Mouse (Mus musculus) MEL (cell line): ENCODE measurements around the gene Slc25a23. TPM values are rescaled to one million over a fixed set of nuclear protein-coding genes. Genes with fewer than 3 reads are reported as not detected.

ENCODE experiments used
- DNase-seq: peaks from one replicate; pipeline ENCODE4 v3.0.0; 2011; ENCODE audit warnings: low read depth, low spot score
- H3K27ac ChIP-seq: 2 replicates; pipeline ENCODE4 v1.5.1; 2012; ENCODE audit warnings: low read depth, mild to moderate bottlenecking, control low read depth, low read length, moderate library complexity; ENCODE audit not compliant: control insufficient read depth
- H3K27me3 ChIP-seq, 2 experiments: fragments of 150-350 bp in 1 of 2; sonication (generic) in 1 of 2; 2 replicates each; pipeline ENCODE4 v1.6.1; 2012; ENCODE audit warnings: low read length in 2 of 2, mild to moderate bottlenecking in 2 of 2, improper control_type of control experiment in 1 of 2, moderate library complexity in 1 of 2; ENCODE audit not compliant: insufficient read depth in 2 of 2, control insufficient read depth in 1 of 2
- H3K36me3 ChIP-seq, 2 experiments: 2 replicates each; pipeline ENCODE4 v1.6.1; 2012 to 2014; ENCODE audit warnings: low read length in 2 of 2, improper control_type of control experiment in 1 of 2, inconsistent platforms in 1 of 2, mild to moderate bottlenecking in 1 of 2; ENCODE audit not compliant: insufficient read depth in 2 of 2, control insufficient read depth in 1 of 2
- H3K4me1 ChIP-seq, 2 experiments: fragments of 150-350 bp in 1 of 2; sonication (generic) in 1 of 2; 2 replicates each; pipeline ENCODE4 v1.6.1; 2012; ENCODE audit warnings: low read length in 2 of 2, improper control_type of control experiment in 1 of 2, mild to moderate bottlenecking in 1 of 2; ENCODE audit not compliant: insufficient read depth in 2 of 2, control insufficient read depth in 1 of 2
- H3K4me3 ChIP-seq, 2 experiments: fragments of 150-350 bp in 1 of 2; sonication (generic) in 1 of 2; 2 replicates each; pipeline ENCODE4 v1.5.1; 2012; ENCODE audit warnings: low read depth in 2 of 2, low read length in 2 of 2, mild to moderate bottlenecking in 2 of 2, moderate library complexity in 2 of 2, control low read depth in 1 of 2, improper control_type of control experiment in 1 of 2; ENCODE audit not compliant: control insufficient read depth in 1 of 2, insufficient read depth in 1 of 2
- H3K79me2 ChIP-seq: 2 replicates; pipeline ENCODE4 v1.6.1; 2012; ENCODE audit warnings: mild to moderate bottlenecking, low read length, moderate library complexity; ENCODE audit not compliant: control insufficient read depth, poor library complexity, insufficient read depth
- H3K9ac ChIP-seq: 2 replicates; pipeline ENCODE4 v1.6.1; 2012; ENCODE audit warnings: low read depth, mild to moderate bottlenecking, control low read depth, low read length, moderate library complexity; ENCODE audit not compliant: control insufficient read depth, poor library complexity, severe bottlenecking
- H3K9me3 ChIP-seq: fragments of 150-350 bp; sonication (generic); replicated peaks from 2 replicates; pipeline ENCODE4 v1.6.1; 2012; ENCODE audit warnings: mild to moderate bottlenecking, low read length, improper control_type of control experiment, moderate library complexity; ENCODE audit not compliant: insufficient read depth
- CTCF ChIP-seq, 3 experiments: IDR thresholded peaks in 2 of 3; conservative IDR thresholded peaks in 1 of 3; 2 replicates each; pipeline ENCODE4 v1.5.1; 2011 to 2012; ENCODE audit warnings: low read length in 3 of 3, low read depth in 2 of 3, mild to moderate bottlenecking in 2 of 3, improper control_type of control experiment in 1 of 3, inconsistent platforms in 1 of 3, mixed read lengths in 1 of 3, moderate library complexity in 1 of 3; ENCODE audit not compliant: control insufficient read depth in 1 of 3, insufficient read depth in 1 of 3, poor library complexity in 1 of 3, severe bottlenecking in 1 of 3
- ELF1 ChIP-seq: IDR thresholded peaks from 2 replicates; pipeline ENCODE4 v1.6.1; 2014; ENCODE audit warnings: low read depth, mild to moderate bottlenecking, inconsistent platforms, low read length, improper control_type of control experiment, moderate library complexity
- HCFC1 ChIP-seq: IDR thresholded peaks from 2 replicates; pipeline ENCODE4 v1.6.1; 2012; ENCODE audit warnings: low read depth, mild to moderate bottlenecking, inconsistent platforms, low read length, improper control_type of control experiment, moderate library complexity
- MYC ChIP-seq: IDR thresholded peaks from 2 replicates; pipeline ENCODE4 v1.6.1; 2011; ENCODE audit warnings: low read depth, mild to moderate bottlenecking, low read length, improper control_type of control experiment, moderate library complexity
- NELFE ChIP-seq: IDR thresholded peaks from 2 replicates; pipeline ENCODE4 v1.6.1; 2011; ENCODE audit warnings: low read depth, low read length, improper control_type of control experiment
- NRF1 ChIP-seq: IDR thresholded peaks from 2 replicates; pipeline ENCODE4 v1.6.1; 2014; ENCODE audit warnings: low read depth, mild to moderate bottlenecking, inconsistent platforms, low read length, improper control_type of control experiment, moderate library complexity; ENCODE audit not compliant: poor library complexity, insufficient read depth, severe bottlenecking
- POLR2A ChIP-seq, 2 experiments: IDR thresholded peaks; 2 replicates each; pipeline ENCODE4 v1.6.1; 2011 to 2012; ENCODE audit warnings: low read length in 2 of 2, mild to moderate bottlenecking in 2 of 2, control low read depth in 1 of 2, improper control_type of control experiment in 1 of 2, low read depth in 1 of 2, moderate library complexity in 1 of 2; ENCODE audit not compliant: control insufficient read depth in 1 of 2, insufficient read depth in 1 of 2, poor library complexity in 1 of 2
- POLR2AphosphoS5 ChIP-seq: IDR thresholded peaks from 2 replicates; pipeline ENCODE4 v1.6.1; 2012; ENCODE audit warnings: low read depth, borderline replicate concordance, mild to moderate bottlenecking, inconsistent platforms, low read length, moderate library complexity, mixed read lengths
- SIN3A ChIP-seq: IDR thresholded peaks from 2 replicates; pipeline ENCODE4 v1.6.1; 2012; ENCODE audit warnings: low read length, improper control_type of control experiment, inconsistent platforms
- SMC3 ChIP-seq: IDR thresholded peaks from 2 replicates; pipeline ENCODE4 v1.6.1; 2011; ENCODE audit warnings: low read depth, low read length, improper control_type of control experiment
- UBTF ChIP-seq: IDR thresholded peaks from 2 replicates; pipeline ENCODE4 v1.6.1; 2012; ENCODE audit warnings: low read depth, mild to moderate bottlenecking, inconsistent platforms, low read length, improper control_type of control experiment, moderate library complexity, borderline replicate concordance; ENCODE audit not compliant: insufficient read depth
- polyA plus RNA-seq, 2 experiments: library from polyadenylated mRNA; stranded (reverse) in 1 of 2; unstranded in 1 of 2; fragments of >175 nt in 1 of 2; fragments of >200 nt in 1 of 2; gene quantifications; 2 replicates each; pipeline versions ENCODE4 v1.2.1 to v1.2.4; 2012; ENCODE audit warnings: low replicate concordance in 2 of 2, low read depth in 1 of 2; ENCODE audit not compliant: insufficient read length in 2 of 2, insufficient read depth in 1 of 2, missing spikeins in 1 of 2
- total RNA-seq: library from RNA; depleted of rRNA; stranded (reverse); fragments of 300-350 nt; gene quantifications from 2 replicates; pipeline ENCODE4 v1.2.3, GENCODE M21; 2012

Gene Slc25a23
- total and polyA plus RNA-seq, 3 experiments, result 4.9 to 60.8 TPM; not detected in 1

DNA sequence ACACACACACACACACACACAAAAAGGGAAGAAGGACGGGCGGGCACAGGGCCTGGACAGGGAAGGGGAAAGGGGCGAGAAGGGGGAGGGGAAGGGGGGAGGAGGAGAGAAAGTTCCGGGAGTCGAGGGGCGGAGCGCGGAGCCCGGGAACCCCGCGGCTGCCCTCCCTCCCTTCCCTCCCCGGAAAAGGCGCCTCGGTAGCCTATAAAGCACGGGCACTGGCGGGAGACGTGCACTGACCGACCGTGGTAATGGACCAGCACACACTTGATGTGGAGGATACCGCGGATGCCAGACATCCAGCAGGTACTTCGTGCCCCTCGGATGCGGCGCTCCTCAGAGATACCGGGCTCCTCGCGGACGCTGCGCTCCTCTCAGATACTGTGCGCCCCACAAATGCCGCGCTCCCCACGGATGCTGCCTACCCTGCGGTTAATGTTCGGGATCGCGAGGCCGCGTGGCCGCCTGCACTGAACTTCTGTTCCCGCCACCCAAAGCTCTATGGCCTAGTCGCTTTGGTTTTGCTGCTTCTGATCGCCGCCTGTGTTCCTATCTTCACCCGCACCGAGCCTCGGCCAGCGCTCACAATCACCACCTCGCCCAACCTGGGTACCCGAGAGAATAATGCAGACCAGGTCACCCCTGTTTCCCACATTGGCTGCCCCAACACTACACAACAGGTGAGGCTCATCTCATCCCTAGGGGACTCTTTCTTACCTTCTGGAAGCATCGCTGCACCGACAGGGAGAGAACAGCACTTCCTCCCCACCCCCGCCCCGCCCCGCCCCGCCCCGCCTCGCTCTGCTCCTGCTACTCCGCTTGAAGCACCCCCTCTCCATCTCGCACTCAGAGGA lies 45.7 kb upstream of the Slc25a23 start, which contains the start of gene Tnfsf9:
Gene Tnfsf9 (plus strand): TSS at position 145 of the 854 bp plus-strand sequence.
- peak; percentile 23; the same call in 1 of the 2 replicates for TF ChIP-seq SIN3A
- TF ChIP-seq POLR2AphosphoS5, result no peak
- 0 out of 2 replicates have a peak, but pooled peaks have one; percentile 49 for TF ChIP-seq UBTF
- TF ChIP-seq MYC, result 0 out of 2 replicates have a peak, but pooled peaks have one; percentile 23
- no peak; the same call in 1 of the 2 replicates for TF ChIP-seq HCFC1
- TF ChIP-seq ELF1, result peak; percentile 49; the same call in 1 of the 2 replicates
- TF ChIP-seq NELFE, result peak; percentile 23; the same call in 1 of the 2 replicates
- TF ChIP-seq POLR2A (IDR thresholded peaks at IDR 0.05; ENCODE audit: control insufficient read depth in 1 of 2, insufficient read depth in 1 of 2, low read depth in 1 of 2, low read length in 2 of 2, poor library complexity in 1 of 2), result peak in 1 of 2 experiments; percentile 47; a peak in 1 of 4 replicates
- DNase-seq, result peak; percentile 65
- Histone ChIP-seq H3K9ac (peak within 1 kb of the TSS; percentile 63), H3K27ac (peak within 1 kb of the TSS; percentile 44), H3K36me3 (peaks cover 0 to 23% of the 10 kb centered on the region in 2 experiments; a peak in 2 of 4 replicates), H3K9me3 (no peaks in the 10 kb centered on the region), H3K79me2 (no peaks in the 10 kb centered on the region), H3K27me3 (no peaks in the 10 kb centered on the region), H3K4me3 (peak within 1 kb of the TSS; percentile 67 to 96), H3K4me1 (peaks cover 2 to 31% of the 10 kb centered on the region in 2 experiments)

DNA sequence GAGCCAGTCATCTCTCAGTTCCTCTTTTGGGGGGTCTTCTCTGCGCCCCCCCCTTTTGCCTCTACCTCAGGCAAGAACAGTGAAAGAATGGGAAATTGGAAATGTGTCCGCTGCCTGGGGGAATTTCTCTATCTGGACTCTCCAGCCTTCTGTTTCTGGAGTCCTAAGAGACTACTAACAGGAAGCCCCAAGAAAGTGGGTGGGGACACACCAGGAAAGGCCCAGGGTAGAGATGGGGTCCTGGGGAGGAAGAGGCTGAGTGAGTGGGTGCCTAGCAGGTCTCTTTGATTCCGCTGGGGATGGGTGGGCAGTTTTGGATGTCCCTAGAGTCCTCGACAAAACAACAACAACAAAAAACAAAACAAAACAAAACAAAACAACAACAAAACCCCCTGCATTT lies 44.8 kb upstream of the Slc25a23 start:
- H3K27ac ChIP-seq, result no peak overlapping the region; the same call in 1 of the 2 replicates
- no peaks in the 10 kb centered on the region for H3K79me2 ChIP-seq
- peaks cover 0 to 20% of the 10 kb centered on the region in 2 experiments; a peak in 2 of 4 replicates for H3K36me3 ChIP-seq
- H3K4me3 ChIP-seq, result peak overlapping the region; percentile 67 to 96
- H3K9ac ChIP-seq, result peak overlapping the region; percentile 63
- DNase-seq, result peak; percentile 41
- H3K4me1 ChIP-seq, result peaks cover 0 to 27% of the 10 kb centered on the region in 2 experiments; a peak in 3 of 4 replicates
- no peaks in the 10 kb centered on the region for H3K9me3 ChIP-seq
- no peaks in the 10 kb centered on the region for H3K27me3 ChIP-seq
- TF ChIP-seq NRF1, result no peak
- 0 out of 2 replicates have a peak, but pooled peaks have one; percentile 7 for TF ChIP-seq NELFE

DNA sequence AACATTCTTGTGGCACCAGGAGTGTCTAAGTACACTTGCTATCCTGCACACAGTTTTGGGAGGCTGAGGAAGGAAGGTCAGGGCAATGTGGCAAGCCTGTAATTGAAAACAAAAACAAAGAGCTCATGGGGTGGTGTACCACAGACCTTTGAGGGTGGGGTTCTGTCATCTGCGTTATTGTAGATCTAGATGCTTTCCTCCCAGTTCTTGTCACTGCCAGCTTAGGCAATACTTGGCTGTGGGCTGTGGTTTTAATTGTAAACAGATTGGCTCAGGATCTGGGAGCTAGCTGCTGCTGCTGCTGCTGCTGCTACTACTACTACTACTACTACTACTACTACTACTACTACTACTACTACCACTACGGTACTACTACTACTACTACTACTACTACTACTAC lies 42.6 kb upstream of the Slc25a23 start:
- H3K36me3 ChIP-seq, result peaks cover 0 to 9% of the 10 kb centered on the region in 2 experiments; a peak in 2 of 4 replicates

More for the DNA sequence above, 42.6 kb upstream of the Slc25a23 start:
- DNase-seq, result no peak
- no peaks in the 10 kb centered on the region for H3K27me3 ChIP-seq
- H3K9me3 ChIP-seq, result no peaks in the 10 kb centered on the region
- no peak overlapping the region for H3K27ac ChIP-seq
- H3K79me2 ChIP-seq, result no peaks in the 10 kb centered on the region
- H3K9ac ChIP-seq, result no peak overlapping the region
- TF ChIP-seq SMC3 (no peak), SIN3A (no peak), CTCF (IDR thresholded peaks at IDR 0.05 in 2 of 3, conservative IDR thresholded peaks at IDR 0.05 in 1 of 3; ENCODE audit: control insufficient read depth in 1 of 3, insufficient read depth in 1 of 3, low read depth in 2 of 3, low read length in 3 of 3, poor library complexity in 1 of 3, severe bottlenecking in 1 of 3) (no peak)
- H3K4me3 ChIP-seq, result no peak overlapping the region
- peaks cover 0 to 12% of the 10 kb centered on the region in 2 experiments; a peak in 3 of 4 replicates for H3K4me1 ChIP-seq
